In genomic region chr17:46018736-46019004, GRCm38 (mm10) we compare ENCODE assay signal across 20 mouse cellular contexts. TPM values are rescaled to one million over a fixed set of nuclear protein-coding genes. Genes with fewer than 3 reads are reported as not detected.
DNase-seq lines count a peak whose midpoint lies in the region; ATAC-seq and TF ChIP-seq lines count a peak whose summit lies in the region.
"Had no signal": no experiment of that assay in that cellular context is flagged by ENCODE, and none has a peak within 500 bp of the region (broad histone marks: within the 10 kb centered on the region; RNA-seq: fewer than 3 reads in every experiment).

No protein-coding gene starts in this region.

- 0 out of 2 replicates have a peak overlapping the region, but pooled peaks have one; percentile 3 for H3K27ac ChIP-seq in gastrocnemius, adult 2 months
- H3K27ac ChIP-seq in liver, adult 2 months (replicated peaks; ENCODE audit: insufficient read depth, low read depth, low read length), result peak overlapping the region; percentile 30; the same call in 1 of the 2 replicates
- no peak overlapping the region for H3K27ac ChIP-seq in liver, embryonic 12.5 days
- H3K27ac ChIP-seq: embryonic facial prominence, embryonic 12.5 days; embryonic facial prominence, embryonic 15.5 days; hindbrain, embryonic 12.5 days; hindbrain, embryonic 15.5 days had no signal

- no peak overlapping the region for H3K4me3 ChIP-seq in gastrocnemius, adult 2 months
- no peak overlapping the region for H3K4me3 ChIP-seq in liver, adult 2 months (ENCODE audit: insufficient read depth, low read depth, low read length)
- no peak overlapping the region for H3K4me3 ChIP-seq in liver, embryonic 12.5 days
- H3K4me3 ChIP-seq in myocyte, result no peak overlapping the region
- H3K4me3 ChIP-seq: embryonic facial prominence, embryonic 12.5 days; embryonic facial prominence, embryonic 15.5 days; hindbrain, embryonic 12.5 days; hindbrain, embryonic 15.5 days had no signal

- H3K4me1 ChIP-seq in liver, adult 2 months (ENCODE audit: control insufficient read depth, insufficient read depth, low read length), result peaks cover 23% of the 10 kb centered on the region
- H3K4me1 ChIP-seq in liver, embryonic 12.5 days, result 0 out of 2 replicates have a peak, but pooled peaks cover 11% of the 10 kb centered on the region
- H3K4me1 ChIP-seq: embryonic facial prominence, embryonic 12.5 days; embryonic facial prominence, embryonic 15.5 days; hindbrain, embryonic 12.5 days had no signal

- ATAC-seq in liver, embryonic 12.5 days, result no peak
- ATAC-seq: activated CD4-positive, CD25-positive, alpha-beta regulatory T cell, adult 4 months; CD4-positive, CD25-positive, alpha-beta regulatory T cell, adult 4 months; forebrain, embryonic 14.5 days; forebrain, postnatal 0 days had no signal

- no peak for TF ChIP-seq POLR2A in liver, adult 2 months (IDR thresholded peaks at IDR 0.05; ENCODE audit: extremely low read depth, insufficient read depth, low read length)
- peak; percentile 53 for TF ChIP-seq POLR2A in myocyte (IDR thresholded peaks at IDR 0.05; ENCODE audit: insufficient read length, low read depth)

- no peak for DNase-seq in gastrocnemius, adult 2 months
- DNase-seq in gastrocnemius, postnatal 36 days, result no peak
- no peak for DNase-seq in liver, adult 2 months (ENCODE audit: extremely low read depth, low read depth, low spot score)
- no peak for DNase-seq in T-cell, adult 2 months (ENCODE audit: low spot score)
- DNase-seq: cerebellum, adult 11 months; cerebellum, adult 2 months; cerebellum, adult 9-11 months; cerebellum, postnatal 25 days; forebrain, postnatal 0 days; gastrocnemius, postnatal 25 days had no signal

- no peaks in the 10 kb centered on the region for H3K9me3 ChIP-seq in liver, embryonic 12.5 days (replicated peaks)
- H3K9me3 ChIP-seq: embryonic facial prominence, embryonic 12.5 days; embryonic facial prominence, embryonic 15.5 days; hindbrain, embryonic 12.5 days; hindbrain, embryonic 15.5 days had no signal

- H3K79me2 ChIP-seq in liver, adult 2 months (ENCODE audit: control insufficient read depth, insufficient read depth, low read length), result peaks cover 3% of the 10 kb centered on the region; the same call in 1 of the 2 replicates
- peaks cover 27% of the 10 kb centered on the region for H3K79me2 ChIP-seq in myocyte (ENCODE audit: control insufficient read depth, insufficient read depth)

- TF ChIP-seq CTCF in gastrocnemius, adult 2 months (IDR thresholded peaks at IDR 0.05), result no peak
- no peak for TF ChIP-seq CTCF in liver, adult 2 months (IDR thresholded peaks at IDR 0.05; ENCODE audit: low read depth, low read length)

- intact Hi-C loops in gastrocnemius, adult 2 months (cut with DNase I), result no loop called here
- intact Hi-C loops in gastrocnemius, postnatal 36 days (cut with DNase I), result no loop called here

- 62% methylated on average over 10 of the region's 10 CpGs for WGBS in liver, adult 2 months
- 90% methylated on average over 10 of the region's 10 CpGs for WGBS in liver, embryonic 12.5 days (ENCODE audit: insufficient replicate concordance)

- H3ac ChIP-seq in myocyte (ENCODE audit: control insufficient read depth, insufficient read length), result no peak overlapping the region

- H3K4me2 ChIP-seq in liver, embryonic 12.5 days, result no peak overlapping the region
- no peak overlapping the region for H3K4me2 ChIP-seq in myocyte (ENCODE audit: low read depth)
- H3K4me2 ChIP-seq: embryonic facial prominence, embryonic 12.5 days; embryonic facial prominence, embryonic 15.5 days; heart, embryonic 11.5 days; hindbrain, embryonic 12.5 days; hindbrain, embryonic 15.5 days had no signal

- peaks cover 41% of the 10 kb centered on the region for H3K36me3 ChIP-seq in liver, adult 2 months (ENCODE audit: control insufficient read depth, insufficient read depth, low read length)
- peaks cover 83% of the 10 kb centered on the region for H3K36me3 ChIP-seq in liver, embryonic 12.5 days
- H3K36me3 ChIP-seq in myocyte (ENCODE audit: control insufficient read depth, insufficient read depth), result peaks cover 88% of the 10 kb centered on the region

- H3K9ac ChIP-seq in liver, adult 2 months (ENCODE audit: low read depth, low read length), result 0 out of 2 replicates have a peak overlapping the region, but pooled peaks have one; percentile 12
- H3K9ac ChIP-seq in liver, embryonic 12.5 days, result no peak overlapping the region
- H3K9ac ChIP-seq: embryonic facial prominence, embryonic 12.5 days; embryonic facial prominence, embryonic 15.5 days; forebrain, postnatal 0 days; hindbrain, embryonic 12.5 days; hindbrain, embryonic 15.5 days had no signal

- no peaks in the 10 kb centered on the region for H3K27me3 ChIP-seq in liver, adult 2 months (ENCODE audit: control insufficient read depth, insufficient read depth, low read length)
- no peaks in the 10 kb centered on the region for H3K27me3 ChIP-seq in liver, embryonic 12.5 days (replicated peaks)
- H3K27me3 ChIP-seq in myocyte (ENCODE audit: control insufficient read depth, insufficient read depth, insufficient read length), result no peaks in the 10 kb centered on the region
- H3K27me3 ChIP-seq: embryonic facial prominence, embryonic 12.5 days; embryonic facial prominence, embryonic 15.5 days; hindbrain, embryonic 12.5 days; hindbrain, embryonic 15.5 days had no signal

TF ChIP-seq in myocyte, 11 proteins besides CTCF, POLR2A, EP300 and RAD21:
- peak; percentile 78 for TF ChIP-seq POLR2AphosphoS2 (IDR thresholded peaks at IDR 0.05; ENCODE audit: insufficient read length, low read depth)
- no peak for TF ChIP-seq USF1 (IDR thresholded peaks at IDR 0.05; ENCODE audit: low read depth)

RNA-seq across cellular contexts. Expression of gene Vegfa, which starts 13.5 kb away (rescaled TPM):
- total RNA-seq in gastrocnemius, adult 2 months (2021), result 100 to 1,000 TPM; 135 to 219 TPM
- 100 to 1,000 TPM; 137 to 152 TPM for total RNA-seq in gastrocnemius, postnatal 36 days (2021)
- 120 TPM in 2 replicates for total RNA-seq in liver, adult 2 months (2014; rRNA removed)
- 188 and 288 TPM in 2 replicates for polyA plus RNA-seq in liver, adult 2 months (2012; rRNA removed)
- 3.0 and 3.2 TPM in 2 replicates for polyA plus RNA-seq in liver, embryonic 12.5 days (2016; fragmentation: Nextera tagmentation; extraction: Ambion mirVana)
- 177 TPM for polyA plus RNA-seq in myocyte (2012; fragmentation: generic; extraction: Trizol)
- polyA plus RNA-seq: activated CD4-positive, CD25-positive, alpha-beta regulatory T cell, adult 4 months; CD4-positive, CD25-positive, alpha-beta regulatory T cell, adult 4 months had no signal
